Mouse (Mus musculus) small intestine, adult 2 months (tissue): Measurements from ENCODE around the gene Melk. TPM values are rescaled to one million over a fixed set of nuclear protein-coding genes. Genes with fewer than 3 reads are reported as not detected.

ENCODE experiments used
- H3K27ac ChIP-seq: fragments of 200-500 bp; 2 replicates; pipeline ENCODE4 v1.5.1; 2012; ENCODE audit warnings: low read depth, low read length, control low read depth, inconsistent platforms; ENCODE audit not compliant: insufficient read depth
- H3K27me3 ChIP-seq: fragments of 200-500 bp; 2 replicates; pipeline ENCODE4 v1.6.1; 2012; ENCODE audit warnings: mild to moderate bottlenecking, moderate library complexity, low read length, inconsistent platforms; ENCODE audit not compliant: control insufficient read depth, insufficient read depth
- H3K36me3 ChIP-seq: fragments of 200-500 bp; 2 replicates; pipeline ENCODE4 v1.6.1; 2012; ENCODE audit warnings: mild to moderate bottlenecking, low read length, control low read depth, inconsistent platforms; ENCODE audit not compliant: control insufficient read depth, insufficient read depth
- H3K4me1 ChIP-seq: fragments of 200-500 bp; 2 replicates; pipeline ENCODE4 v1.6.1; 2012; ENCODE audit warnings: low read length, inconsistent platforms, mixed read lengths; ENCODE audit not compliant: control insufficient read depth, insufficient read depth, insufficient read length
- H3K4me3 ChIP-seq: fragments of 200-500 bp; 2 replicates; pipeline ENCODE4 v1.5.1; 2012; ENCODE audit warnings: low read depth, mild to moderate bottlenecking, control low read depth, inconsistent platforms, low read length, moderate library complexity
- CTCF ChIP-seq: fragments of 200-500 bp; IDR thresholded peaks from 2 replicates; pipeline ENCODE4 v1.5.1; 2012; ENCODE audit warnings: low read depth, mild to moderate bottlenecking, control low read depth, inconsistent platforms, low read length, moderate library complexity, mixed read lengths; ENCODE audit not compliant: insufficient replicate concordance, insufficient read length; ENCODE audit errors: extremely low read depth
- POLR2A ChIP-seq: fragments of 200-500 bp; IDR thresholded peaks from 2 replicates; pipeline ENCODE4 v1.6.1; 2012; ENCODE audit warnings: low read depth, mild to moderate bottlenecking, control low read depth, inconsistent platforms, low read length, moderate library complexity
- WGBS: fragments of 180-500 bp; shearing (Covaris S2); methylation state at CpG from one replicate; pipeline ENCODE4 v1.1.7; 2018; 5-methylcytosine and 5-hydroxymethylcytosine counted together
- polyA plus RNA-seq: library from polyadenylated mRNA; depleted of rRNA; stranded (reverse); fragments of >200 nt; gene quantifications from 2 replicates; pipeline ENCODE4 v1.2.3, GENCODE M21; 2012

The Melk gene
- polyA plus RNA-seq, 1 experiment = 2.4 TPM

GRCm38 (mm10) chr4:44260244-44260643, 40.4 kb upstream of the Melk start:
- no peak overlapping the region for H3K4me3 ChIP-seq
- TF ChIP-seq CTCF = no peak
- H3K27ac ChIP-seq = no peak overlapping the region
- no peaks in the 10 kb centered on the region for H3K36me3 ChIP-seq
- H3K4me1 ChIP-seq = no peaks in the 10 kb centered on the region
- no peaks in the 10 kb centered on the region for H3K27me3 ChIP-seq
- WGBS = under 1% methylated on average over 10 of the region's 10 CpGs

GRCm38 (mm10) chr4:44265500-44265899, 35.2 kb upstream of the Melk start:
- Histone ChIP-seq H3K27me3 (no peaks in the 10 kb centered on the region), H3K4me3 (no peak overlapping the region)
- TF ChIP-seq POLR2A (no peak), CTCF (no peak)

GRCm38 (mm10) chr4:44267437-44267836, 33.2 kb upstream of the Melk start:
- H3K27me3 ChIP-seq = no peaks in the 10 kb centered on the region
- WGBS = 86% methylated on average over 6 of the region's 6 CpGs
- no peaks in the 10 kb centered on the region for H3K4me1 ChIP-seq
- no peaks in the 10 kb centered on the region for H3K36me3 ChIP-seq
- H3K4me3 ChIP-seq = no peak overlapping the region
- H3K27ac ChIP-seq = no peak overlapping the region
- TF ChIP-seq POLR2A = no peak
- TF ChIP-seq CTCF = no peak

More at GRCm38 (mm10) chr4:44265500-44265899, 35.2 kb upstream of the Melk start:
- no peaks in the 10 kb centered on the region for H3K4me1 ChIP-seq
- no peak overlapping the region for H3K27ac ChIP-seq
- WGBS = 54% methylated on average over 3 of the region's 3 CpGs
- no peaks in the 10 kb centered on the region for H3K36me3 ChIP-seq

GRCm38 (mm10) chr4:44269376-44269817, 31.3 kb upstream of the Melk start:
- H3K27me3 ChIP-seq = no peaks in the 10 kb centered on the region
- no peak overlapping the region for H3K4me3 ChIP-seq
- no peak for TF ChIP-seq CTCF
- TF ChIP-seq POLR2A = no peak
- WGBS = 90% methylated on average over 14 of the region's 14 CpGs
- H3K27ac ChIP-seq = no peak overlapping the region
- no peaks in the 10 kb centered on the region for H3K36me3 ChIP-seq
- no peaks in the 10 kb centered on the region for H3K4me1 ChIP-seq

GRCm38 (mm10) chr4:44271134-44271533, 29.5 kb upstream of the Melk start:
- Histone ChIP-seq H3K27ac (no peak overlapping the region), H3K4me1 (no peaks in the 10 kb centered on the region), H3K36me3 (no peaks in the 10 kb centered on the region), H3K4me3 (no peak overlapping the region), H3K27me3 (no peaks in the 10 kb centered on the region)
- TF ChIP-seq POLR2A = no peak
- TF ChIP-seq CTCF = no peak
- 65% methylated on average over 5 of the region's 5 CpGs for WGBS

- H3K36me3 ChIP-seq = no peaks in the 10 kb centered on the region
- H3K27me3 ChIP-seq = no peaks in the 10 kb centered on the region
- H3K4me3 ChIP-seq = no peak overlapping the region
- 77% methylated on average over 7 of the region's 7 CpGs for WGBS
- no peak overlapping the region for H3K27ac ChIP-seq
- H3K4me1 ChIP-seq = no peaks in the 10 kb centered on the region
- TF ChIP-seq POLR2A = no peak
- no peak for TF ChIP-seq CTCF
These were observed 18.9 kb upstream of the Melk start for GRCm38 (mm10) chr4:44281597-44282265.

GRCm38 (mm10) chr4:44292534-44292933, 8.1 kb upstream of the Melk start:
- no peak overlapping the region for H3K4me3 ChIP-seq
- 16% methylated on average over 7 of the region's 7 CpGs for WGBS
- no peaks in the 10 kb centered on the region for H3K4me1 ChIP-seq
- no peaks in the 10 kb centered on the region for H3K27me3 ChIP-seq
- TF ChIP-seq POLR2A = no peak
- TF ChIP-seq CTCF = no peak
- no peak overlapping the region for H3K27ac ChIP-seq
- H3K36me3 ChIP-seq = no peaks in the 10 kb centered on the region
